Comparison of ENCODE assay signal across 9 mouse cellular contexts in the genomic region with DNA sequence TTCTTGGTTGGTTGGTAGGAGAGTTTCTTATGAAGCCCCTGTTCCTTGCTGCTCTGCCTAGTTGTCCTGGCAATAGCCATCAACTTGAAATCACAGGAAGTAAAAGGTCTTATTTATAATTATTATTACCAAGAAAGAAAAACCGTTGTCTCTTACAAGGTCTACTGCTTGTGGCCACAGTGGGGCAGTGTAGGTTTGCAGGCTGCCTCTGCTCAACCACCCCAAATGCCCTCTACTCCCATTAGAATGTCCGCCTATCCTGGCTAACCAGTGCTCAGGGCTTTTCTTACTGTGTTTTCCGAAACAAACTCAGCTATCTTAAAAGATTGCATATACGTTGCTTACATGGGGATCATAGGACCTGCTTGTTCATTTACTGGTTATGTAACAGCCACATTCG.
DNase-seq lines count a peak whose midpoint lies in the region; ATAC-seq and TF ChIP-seq lines count a peak whose summit lies in the region.
"Had no signal": no experiment of that assay in that cellular context is flagged by ENCODE, and none has a peak within 500 bp of the region (broad histone marks: within the 10 kb centered on the region; RNA-seq: fewer than 3 reads in every experiment).

No protein-coding gene starts in this region.

- H3K27ac ChIP-seq in hindbrain, postnatal 0 days = no peak overlapping the region
- no peak overlapping the region for H3K27ac ChIP-seq in hindbrain, embryonic 12.5 days
- H3K27ac ChIP-seq in stomach, postnatal 0 days (replicated peaks) = no peak overlapping the region
- H3K27ac ChIP-seq: embryonic facial prominence, embryonic 13.5 days had no signal

- H3K4me1 ChIP-seq in hindbrain, postnatal 0 days (ENCODE audit: insufficient read depth, low read length) = no peaks in the 10 kb centered on the region
- peaks cover 7% of the 10 kb centered on the region for H3K4me1 ChIP-seq in hindbrain, embryonic 12.5 days
- no peaks in the 10 kb centered on the region for H3K4me1 ChIP-seq in stomach, postnatal 0 days (replicated peaks; ENCODE audit: control insufficient read depth, insufficient read depth)

- no peaks in the 10 kb centered on the region for H3K27me3 ChIP-seq in hindbrain, postnatal 0 days (ENCODE audit: insufficient read depth, low read length)
- H3K27me3 ChIP-seq in hindbrain, embryonic 12.5 days = no peaks in the 10 kb centered on the region
- no peaks in the 10 kb centered on the region for H3K27me3 ChIP-seq in stomach, postnatal 0 days (ENCODE audit: control insufficient read depth, insufficient read depth, low read length)
- H3K27me3 ChIP-seq: embryonic facial prominence, embryonic 13.5 days had no signal

- ATAC-seq in hindbrain, postnatal 0 days = no peak
- no peak for ATAC-seq in hindbrain, embryonic 12.5 days (ENCODE audit: low FRiP score)
- peak; percentile 71; the same call in 1 of the 2 replicates for ATAC-seq in stomach, postnatal 0 days (ENCODE audit: low FRiP score, low TSS enrichment)
- no peak for ATAC-seq in inflammation-experienced regulatory T-cells, adult 6 months

- H3K4me3 ChIP-seq in hindbrain, postnatal 0 days (ENCODE audit: low read length) = no peak overlapping the region
- no peak overlapping the region for H3K4me3 ChIP-seq in hindbrain, embryonic 12.5 days
- H3K4me3 ChIP-seq in stomach, postnatal 0 days (ENCODE audit: low read depth, low read length) = no peak overlapping the region
- H3K4me3 ChIP-seq: embryonic facial prominence, embryonic 13.5 days had no signal

- DNase-seq in hindbrain, postnatal 0 days (ENCODE audit: low spot score) = peak; percentile 64
- peak; percentile 15 to 20 for DNase-seq in thymus, postnatal 36 days
- no peak for DNase-seq in thymus, postnatal 14 days
- peak; percentile 19 to 22 for DNase-seq in cerebellum, postnatal 36 days
- DNase-seq in kidney, postnatal 25 days = peak; percentile 60 to 67
- peak; percentile 36 for DNase-seq in stomach, postnatal 0 days (ENCODE audit: low spot score)

- no peak overlapping the region for H3K9ac ChIP-seq in hindbrain, postnatal 0 days (replicated peaks; ENCODE audit: low read length)
- no peak overlapping the region for H3K9ac ChIP-seq in hindbrain, embryonic 12.5 days
- no peak overlapping the region for H3K9ac ChIP-seq in stomach, postnatal 0 days (ENCODE audit: low read length)
- H3K9ac ChIP-seq: embryonic facial prominence, embryonic 13.5 days had no signal

- no peak for TF ChIP-seq EP300 in stomach, postnatal 0 days (optimal IDR thresholded peaks at IDR 0.05)

- no peaks in the 10 kb centered on the region for H3K36me3 ChIP-seq in hindbrain, postnatal 0 days (ENCODE audit: insufficient read depth, low read length)
- H3K36me3 ChIP-seq in hindbrain, embryonic 12.5 days = peaks cover 8% of the 10 kb centered on the region; the same call in 1 of the 2 replicates
- peaks cover 2% of the 10 kb centered on the region; the same call in 1 of the 2 replicates for H3K36me3 ChIP-seq in stomach, postnatal 0 days (ENCODE audit: control insufficient read depth, insufficient read depth, low read length)

- TF ChIP-seq CTCF in hindbrain, postnatal 0 days (IDR thresholded peaks at IDR 0.05; ENCODE audit: low read depth) = peak; percentile 76
- peak; percentile 79 for TF ChIP-seq CTCF in stomach, postnatal 0 days (IDR thresholded peaks at IDR 0.05; ENCODE audit: low read depth)

- H3K9me3 ChIP-seq in hindbrain, postnatal 0 days (ENCODE audit: low read length) = no peaks in the 10 kb centered on the region
- H3K9me3 ChIP-seq in hindbrain, embryonic 12.5 days (replicated peaks) = no peaks in the 10 kb centered on the region
- H3K9me3 ChIP-seq in stomach, postnatal 0 days (ENCODE audit: control insufficient read depth, low read length) = no peaks in the 10 kb centered on the region

- H3K4me2 ChIP-seq in hindbrain, postnatal 0 days (ENCODE audit: low read depth, low read length) = no peak overlapping the region
- H3K4me2 ChIP-seq in hindbrain, embryonic 12.5 days (replicated peaks) = no peak overlapping the region
- H3K4me2 ChIP-seq in stomach, postnatal 0 days (replicated peaks; ENCODE audit: low read depth) = no peak overlapping the region
- H3K4me2 ChIP-seq: embryonic facial prominence, embryonic 13.5 days had no signal

- 70% methylated on average over 5 of the region's 5 CpGs for WGBS in hindbrain, postnatal 0 days
- WGBS in hindbrain, embryonic 12.5 days = 77% methylated on average over 5 of the region's 5 CpGs
- WGBS in stomach, postnatal 0 days = 53% methylated on average over 5 of the region's 5 CpGs
